Mouse (Mus musculus) forebrain, embryonic 14.5 days (tissue): ENCODE results near the gene Tspan9. TPM values are rescaled to one million over a fixed set of nuclear protein-coding genes. Genes with fewer than 3 reads are reported as not detected.

ENCODE experiments used
- ATAC-seq: fragments of 200-750 bp; cut with Nextera tagmentation; 2 replicates; pipeline ENCODE4 v1.8.0; 2017; ENCODE audit warnings: mild to moderate bottlenecking, moderate library complexity
- DNase-seq: peaks from one replicate; pipeline ENCODE4 v3.0.0-alpha.2; 2015; ENCODE audit warnings: low spot score
- H3K27ac ChIP-seq: fragments of 300-500 bp; sonication (generic); 2 replicates; pipeline ENCODE4 v1.5.1; 2014; ENCODE audit warnings: low read depth, mild to moderate bottlenecking, control low read depth, low read length, moderate library complexity
- H3K27me3 ChIP-seq: fragments of 300-500 bp; sonication (generic); replicated peaks from 2 replicates; pipeline ENCODE4 v1.6.1; 2014; ENCODE audit warnings: low read length, control low read depth, mixed read lengths; ENCODE audit not compliant: control insufficient read depth, insufficient read depth
- H3K36me3 ChIP-seq: fragments of 300-500 bp; sonication (generic); 2 replicates; pipeline ENCODE4 v1.6.1; 2014; ENCODE audit warnings: low read length, control low read depth; ENCODE audit not compliant: control insufficient read depth, insufficient read depth
- H3K4me1 ChIP-seq: fragments of 300-500 bp; sonication (generic); 2 replicates; pipeline ENCODE4 v1.6.1; 2014; ENCODE audit warnings: antibody characterized with exemption, low read length, control low read depth; ENCODE audit not compliant: control insufficient read depth, insufficient read depth
- H3K4me2 ChIP-seq: fragments of 300-500 bp; sonication (generic); 2 replicates; pipeline ENCODE4 v1.6.1; 2014; ENCODE audit warnings: mild to moderate bottlenecking, control low read depth, low read length
- H3K4me3 ChIP-seq: fragments of 300-500 bp; sonication (generic); 2 replicates; pipeline ENCODE4 v1.5.1; 2014; ENCODE audit warnings: low read depth, low read length, control low read depth
- H3K9ac ChIP-seq: fragments of 300-500 bp; sonication (generic); 2 replicates; pipeline ENCODE4 v1.6.1; 2014; ENCODE audit warnings: mild to moderate bottlenecking, low read length, control low read depth, moderate library complexity
- H3K9me3 ChIP-seq: fragments of 300-500 bp; sonication (generic); replicated peaks from 2 replicates; pipeline ENCODE4 v1.6.1; 2016; ENCODE audit warnings: low read length, control low read depth, mixed read lengths; ENCODE audit not compliant: control insufficient read depth
- WGBS: fragments of 180-500 bp; shearing (Covaris S2); extraction: QIAGEN DNeasy Blood & Tissue Kit; methylation state at CpG from one replicate; pipeline ENCODE4 v1.1.7; 2014; 5-methylcytosine and 5-hydroxymethylcytosine counted together
- polyA plus RNA-seq: library from polyadenylated mRNA; unstranded; fragments of >200 nt; fragmentation: Nextera tagmentation; extraction: Ambion mirVana; gene quantifications from 2 replicates; pipeline ENCODE4 v1.2.1, GENCODE M21; 2014

Gene Tspan9
- polyA plus RNA-seq, 1 experiment from 2014 or later, result 23.0 TPM

DNA sequence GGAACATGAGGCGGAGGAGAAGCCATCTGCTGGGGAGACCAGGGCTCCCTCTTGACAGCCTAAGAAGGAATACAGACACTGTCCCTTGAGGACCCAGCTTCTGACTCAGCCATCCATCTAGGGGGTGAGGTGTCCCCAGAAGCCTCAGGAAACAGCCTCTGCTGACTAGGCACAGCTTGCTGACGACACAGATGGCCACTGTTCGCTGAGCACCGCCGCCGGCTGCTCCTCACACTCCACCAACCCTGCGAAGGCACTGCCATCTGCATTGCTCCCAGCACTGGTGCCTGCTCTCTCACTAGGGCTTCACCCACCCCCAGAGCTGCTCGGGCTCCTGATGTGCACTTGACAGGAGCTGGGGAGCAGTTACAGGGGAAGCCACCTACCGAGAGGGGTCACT, 217.5 kb downstream of the Tspan9 start:
- Histone ChIP-seq H3K4me1 (0 out of 2 replicates have a peak, but pooled peaks cover 4% of the 10 kb centered on the region), H3K27me3 (no peaks in the 10 kb centered on the region), H3K4me2 (no peak overlapping the region), H3K36me3 (no peaks in the 10 kb centered on the region), H3K9ac (no peak overlapping the region), H3K27ac (0 out of 2 replicates have a peak overlapping the region, but pooled peaks have one; percentile 21), H3K9me3 (no peaks in the 10 kb centered on the region), H3K4me3 (no peak overlapping the region)
- 55% methylated on average over 9 of the region's 9 CpGs for WGBS
- ATAC-seq (peak; percentile 89), DNase-seq (peak; percentile 70)

DNA sequence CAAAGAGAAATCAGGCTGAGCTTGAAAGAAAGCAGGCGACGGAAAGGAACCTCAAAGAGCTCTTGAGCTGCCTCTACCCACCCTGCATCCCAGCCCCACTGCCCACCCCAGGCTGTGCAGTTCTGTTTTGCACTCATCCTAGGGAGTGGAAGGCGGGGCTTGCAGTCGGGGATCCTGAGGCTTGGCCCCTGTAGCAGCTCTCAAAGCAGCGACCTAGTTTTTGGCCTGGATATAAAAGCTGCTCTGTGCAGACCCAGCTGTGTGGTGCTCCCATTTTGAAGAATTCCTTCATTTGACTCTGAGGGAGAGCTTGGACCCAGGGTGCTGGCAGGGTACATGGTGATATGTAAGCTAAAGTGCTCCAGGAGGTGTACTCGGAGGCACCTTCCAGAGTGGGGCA, 218.6 kb downstream of the Tspan9 start:
- Histone ChIP-seq H3K9ac (no peak overlapping the region), H3K27ac (no peak overlapping the region), H3K9me3 (no peaks in the 10 kb centered on the region), H3K36me3 (no peaks in the 10 kb centered on the region), H3K4me3 (no peak overlapping the region), H3K27me3 (no peaks in the 10 kb centered on the region), H3K4me2 (no peak overlapping the region), H3K4me1 (peaks cover 7% of the 10 kb centered on the region; the same call in 1 of the 2 replicates)
- 63% methylated on average over 6 of the region's 6 CpGs for WGBS
- DNase-seq (no peak), ATAC-seq (no peak)

DNA sequence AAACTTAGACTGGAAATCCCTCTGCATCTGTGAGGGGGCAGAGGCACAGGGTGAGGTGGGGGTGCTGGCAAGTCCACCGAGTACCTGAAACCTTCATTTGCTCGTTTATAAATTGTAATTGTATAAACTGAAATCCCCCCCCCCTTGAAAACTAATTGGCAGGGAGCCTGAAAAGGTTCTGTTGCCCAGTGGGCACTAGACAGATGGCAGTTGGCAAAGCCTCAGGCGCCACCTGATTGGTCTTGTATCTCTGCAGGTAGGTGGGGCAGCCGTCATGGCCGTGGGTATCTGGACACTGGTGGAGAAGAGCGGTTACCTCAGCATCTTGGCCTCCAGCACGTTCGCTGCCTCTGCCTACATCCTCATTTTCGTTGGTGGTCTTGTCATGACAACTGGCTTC, 220.1 kb downstream of the Tspan9 start:
- no peak for ATAC-seq
- Histone ChIP-seq H3K4me3 (no peak overlapping the region), H3K36me3 (no peaks in the 10 kb centered on the region), H3K4me2 (no peak overlapping the region), H3K27ac (no peak overlapping the region), H3K9me3 (no peaks in the 10 kb centered on the region), H3K27me3 (no peaks in the 10 kb centered on the region), H3K9ac (no peak overlapping the region), H3K4me1 (peaks cover 7% of the 10 kb centered on the region; the same call in 1 of the 2 replicates)
- DNase-seq, result peak; percentile 12
- WGBS, result 78% methylated on average over 9 of the region's 9 CpGs

DNA sequence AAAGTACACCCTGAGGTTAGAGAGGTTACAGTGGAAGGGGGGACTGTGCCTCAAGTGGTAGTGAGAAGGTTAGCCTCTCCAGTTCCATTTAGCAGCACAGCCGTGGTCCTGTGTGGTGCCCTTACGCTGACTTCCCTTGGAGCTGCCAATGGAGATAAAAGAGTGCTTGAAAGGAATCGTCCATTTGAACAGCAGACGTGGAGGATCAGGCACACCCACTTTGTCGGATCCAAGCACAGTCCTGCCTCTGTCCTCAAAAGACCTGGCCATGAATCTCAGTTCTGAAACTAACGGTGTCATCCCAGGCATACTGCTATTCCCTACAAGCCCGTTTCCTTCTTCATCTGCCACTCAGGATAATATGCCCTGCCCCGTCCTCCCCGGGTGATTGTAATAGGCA, 221.4 kb downstream of the Tspan9 start:
- DNase-seq (no peak), ATAC-seq (no peak)
- H3K36me3 ChIP-seq, result no peaks in the 10 kb centered on the region
- no peak overlapping the region for H3K27ac ChIP-seq
- no peak overlapping the region for H3K9ac ChIP-seq
- no peaks in the 10 kb centered on the region for H3K9me3 ChIP-seq
- no peak overlapping the region for H3K4me3 ChIP-seq
- peaks cover 7% of the 10 kb centered on the region; the same call in 1 of the 2 replicates for H3K4me1 ChIP-seq
- H3K27me3 ChIP-seq, result no peaks in the 10 kb centered on the region
- no peak overlapping the region for H3K4me2 ChIP-seq
- 48% methylated on average over 9 of the region's 9 CpGs for WGBS

DNA sequence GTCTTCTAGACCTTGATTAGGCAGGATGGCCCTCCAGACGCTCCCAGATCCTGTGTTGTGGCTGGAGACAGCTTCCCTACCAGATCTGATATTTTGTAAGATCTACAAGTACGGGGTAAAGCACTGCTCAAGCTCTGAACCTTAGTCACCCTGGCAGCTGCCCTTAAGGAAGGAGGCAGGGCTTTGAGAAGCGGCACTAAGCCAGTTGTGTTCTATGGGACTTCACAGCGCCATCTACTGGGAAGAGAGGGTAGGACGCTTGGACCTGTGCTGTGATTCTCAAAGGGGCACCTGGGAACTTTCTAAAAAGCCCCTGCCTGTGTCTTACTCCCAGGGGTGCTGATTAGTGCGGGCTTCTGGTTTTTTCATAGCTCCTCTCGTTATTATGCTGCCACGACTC, 222.7 kb downstream of the Tspan9 start:
- ATAC-seq (peak; percentile 27; the same call in 1 of the 2 replicates), DNase-seq (peak; percentile 89)
- Histone ChIP-seq H3K4me1 (peaks cover 3% of the 10 kb centered on the region; the same call in 1 of the 2 replicates), H3K4me2 (no peak overlapping the region), H3K9me3 (no peaks in the 10 kb centered on the region), H3K27ac (no peak overlapping the region), H3K4me3 (no peak overlapping the region), H3K27me3 (no peaks in the 10 kb centered on the region), H3K9ac (no peak overlapping the region), H3K36me3 (0 out of 2 replicates have a peak, but pooled peaks cover 5% of the 10 kb centered on the region)
- WGBS, result 6% methylated on average over 8 of the region's 8 CpGs

DNA sequence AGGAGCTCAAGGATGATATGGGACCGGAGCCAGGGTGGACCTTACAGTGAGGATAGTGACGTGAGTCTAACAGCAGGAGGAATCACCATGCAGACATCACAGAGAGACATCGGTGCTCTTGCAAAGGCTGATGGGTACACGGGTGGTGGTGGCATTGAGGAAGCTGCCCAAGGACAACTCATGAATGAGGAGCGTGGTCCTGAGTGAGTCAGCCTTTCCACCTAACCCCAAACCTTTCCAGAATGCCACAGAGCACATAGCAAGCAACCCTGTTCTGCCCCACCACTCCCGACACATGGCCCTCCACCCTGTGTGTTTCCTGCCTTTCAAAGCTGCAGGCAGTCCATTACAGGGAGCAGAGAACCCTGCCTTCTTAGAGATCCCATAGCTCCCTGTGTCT, 223.9 kb downstream of the Tspan9 start:
- Histone ChIP-seq H3K4me1 (peaks cover 3% of the 10 kb centered on the region; the same call in 1 of the 2 replicates), H3K36me3 (0 out of 2 replicates have a peak, but pooled peaks cover 7% of the 10 kb centered on the region), H3K9ac (no peak overlapping the region), H3K4me2 (no peak overlapping the region), H3K9me3 (no peaks in the 10 kb centered on the region), H3K27me3 (no peaks in the 10 kb centered on the region), H3K4me3 (no peak overlapping the region), H3K27ac (no peak overlapping the region)
- WGBS, result 85% methylated on average over 6 of the region's 6 CpGs
- ATAC-seq, result no peak
- DNase-seq, result no peak

DNA sequence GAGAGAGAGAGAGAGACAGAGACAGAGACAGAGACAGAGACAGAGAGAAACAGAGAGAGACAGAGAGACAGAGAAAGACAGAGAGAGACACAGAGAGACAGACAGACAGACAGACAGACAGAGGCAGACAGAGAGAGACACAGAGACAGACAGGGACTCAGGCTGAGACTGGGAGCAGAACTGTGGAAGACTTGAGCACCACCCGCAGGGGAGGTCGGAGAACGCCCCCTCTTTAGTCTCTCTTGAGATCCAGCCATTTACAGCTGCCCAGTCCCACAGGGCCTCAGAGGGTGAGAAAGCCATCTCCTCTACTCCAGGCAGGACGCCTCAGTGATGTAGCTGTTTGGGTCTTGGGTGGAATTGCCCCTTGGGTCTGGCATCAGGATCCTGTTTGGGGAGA, 225.7 kb downstream of the Tspan9 start:
- ATAC-seq (no peak), DNase-seq (no peak)
- Histone ChIP-seq H3K9me3 (no peaks in the 10 kb centered on the region), H3K27me3 (no peaks in the 10 kb centered on the region), H3K4me3 (no peak overlapping the region), H3K4me2 (no peak overlapping the region), H3K9ac (no peak overlapping the region), H3K27ac (no peak overlapping the region), H3K4me1 (peaks cover 3% of the 10 kb centered on the region; the same call in 1 of the 2 replicates), H3K36me3 (0 out of 2 replicates have a peak, but pooled peaks cover 12% of the 10 kb centered on the region)
- 89% methylated on average over 4 of the region's 4 CpGs for WGBS

DNA sequence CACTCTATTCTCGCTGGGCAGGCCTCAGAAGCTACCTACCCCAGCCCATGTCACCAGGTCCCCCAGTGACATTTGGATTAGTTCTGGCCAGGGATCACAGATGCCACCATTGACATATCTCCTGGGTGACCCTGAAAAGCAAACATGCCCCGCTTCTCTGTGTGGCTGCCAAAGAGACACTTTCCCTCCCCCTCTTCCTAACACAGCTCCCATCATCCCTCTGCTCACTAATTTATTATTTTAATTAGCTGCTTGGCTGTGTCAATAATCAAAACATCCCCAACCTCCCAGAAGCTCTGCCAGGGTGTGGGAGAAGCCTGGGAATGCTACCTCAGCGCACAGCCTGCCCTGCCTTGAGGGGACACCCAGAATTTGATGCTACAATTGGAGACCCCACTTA, 226.4 kb downstream of the Tspan9 start:
- no peak overlapping the region for H3K9ac ChIP-seq
- 0 out of 2 replicates have a peak, but pooled peaks cover 12% of the 10 kb centered on the region for H3K36me3 ChIP-seq
- 64% methylated on average over 3 of the region's 3 CpGs for WGBS
- peak; percentile 35; the same call in 1 of the 2 replicates for ATAC-seq
- no peaks in the 10 kb centered on the region for H3K27me3 ChIP-seq
- H3K4me1 ChIP-seq, result peaks cover 3% of the 10 kb centered on the region; the same call in 1 of the 2 replicates
- H3K4me2 ChIP-seq, result no peak overlapping the region
- no peak overlapping the region for H3K4me3 ChIP-seq
- peak; percentile 45 for DNase-seq
- no peaks in the 10 kb centered on the region for H3K9me3 ChIP-seq
- H3K27ac ChIP-seq, result no peak overlapping the region

DNA sequence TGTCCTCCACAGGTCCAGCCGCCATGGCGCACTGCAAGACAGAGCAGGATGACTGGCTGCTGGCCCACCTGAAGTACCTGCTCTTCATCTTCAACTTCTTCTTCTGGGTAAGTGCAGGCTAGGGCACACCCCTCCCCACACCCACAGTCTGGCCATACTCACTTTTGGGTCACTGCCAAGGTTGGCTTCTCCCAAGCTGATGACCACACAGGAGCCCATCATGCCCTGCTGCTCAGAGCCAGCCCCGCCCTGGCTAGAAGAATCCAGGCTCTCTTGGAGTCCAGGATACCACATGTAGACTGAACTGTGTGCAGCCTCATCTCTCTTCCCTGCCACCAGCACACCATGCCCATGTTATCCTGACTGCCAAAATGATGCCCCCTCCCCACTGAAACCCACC, 230.5 kb downstream of the Tspan9 start:
- Histone ChIP-seq H3K4me2 (no peak overlapping the region), H3K27me3 (no peaks in the 10 kb centered on the region)

More for the DNA sequence above, 230.5 kb downstream of the Tspan9 start:
- Histone ChIP-seq H3K27ac (no peak overlapping the region), H3K4me3 (no peak overlapping the region), H3K9me3 (no peaks in the 10 kb centered on the region), H3K4me1 (no peaks in the 10 kb centered on the region), H3K9ac (no peak overlapping the region), H3K36me3 (0 out of 2 replicates have a peak, but pooled peaks cover 12% of the 10 kb centered on the region)
- DNase-seq (no peak), ATAC-seq (no peak)
- WGBS, result 96% methylated on average over 3 of the region's 3 CpGs
